Mouse (Mus musculus) midbrain, embryonic 16.5 days (tissue): Measurements from ENCODE around the gene Maz. TPM values are rescaled to one million over a fixed set of nuclear protein-coding genes. Genes with fewer than 3 reads are reported as not detected.
A peak's percentile ranks its signal among the peaks of the same experiment; 100 is the strongest.

ENCODE experiments used
- ATAC-seq: fragments of 200-750 bp; cut with Nextera tagmentation; 2 replicates; pipeline ENCODE4 v1.8.0; 2017; ENCODE audit warnings: moderate TSS enrichment
- H3K27ac ChIP-seq: fragments of 300-500 bp; sonication (generic); 2 replicates; pipeline ENCODE4 v1.5.1; 2014; ENCODE audit warnings: mild to moderate bottlenecking, low read length, mixed read lengths
- H3K27me3 ChIP-seq: fragments of 300-500 bp; sonication (generic); 2 replicates; pipeline ENCODE4 v1.6.1; 2014; ENCODE audit warnings: low read depth, low read length, mixed read lengths; ENCODE audit not compliant: control insufficient read depth, insufficient read depth
- H3K36me3 ChIP-seq: fragments of 300-500 bp; sonication (generic); 2 replicates; pipeline ENCODE4 v1.6.1; 2014; ENCODE audit warnings: mild to moderate bottlenecking, low read length, moderate library complexity, mixed read lengths; ENCODE audit not compliant: control insufficient read depth, insufficient read depth
- H3K4me1 ChIP-seq: fragments of 300-500 bp; sonication (generic); 2 replicates; pipeline ENCODE4 v1.6.1; 2014; ENCODE audit warnings: mild to moderate bottlenecking, low read length, mixed read lengths; ENCODE audit not compliant: control insufficient read depth, insufficient read depth
- H3K4me2 ChIP-seq: fragments of 300-500 bp; sonication (generic); 2 replicates; pipeline ENCODE4 v1.6.1; 2014; ENCODE audit warnings: mild to moderate bottlenecking, low read length, mixed read lengths
- H3K4me3 ChIP-seq: fragments of 300-500 bp; sonication (generic); 2 replicates; pipeline ENCODE4 v1.5.1; 2014; ENCODE audit warnings: low read depth, mild to moderate bottlenecking, low read length, moderate library complexity, mixed read lengths
- H3K9ac ChIP-seq: fragments of 300-500 bp; sonication (generic); 2 replicates; pipeline ENCODE4 v1.6.1; 2014; ENCODE audit warnings: low read depth, low read length, mixed read lengths
- H3K9me3 ChIP-seq: fragments of 300-500 bp; sonication (generic); replicated peaks from 2 replicates; pipeline ENCODE4 v1.6.1; 2014; ENCODE audit warnings: mild to moderate bottlenecking, low read length, mixed read lengths; ENCODE audit not compliant: control insufficient read depth, poor library complexity, severe bottlenecking
- WGBS: fragments of 180-500 bp; shearing (Covaris S2); extraction: QIAGEN DNeasy Blood & Tissue Kit; methylation state at CpG from one replicate; pipeline ENCODE4 v1.1.7; 2014; 5-methylcytosine and 5-hydroxymethylcytosine counted together
- microRNA-seq: library from miRNA; unstranded; fragments of <30 nt; microRNA quantifications from one replicate; pipeline ENCODE4, GENCODE M21; 2017
- polyA plus RNA-seq: library from polyadenylated mRNA; unstranded; fragments of >200 nt; fragmentation: Nextera tagmentation; extraction: Ambion mirVana; gene quantifications from 2 replicates; pipeline ENCODE4 v1.2.1, GENCODE M21; 2015

Gene Maz
- polyA plus RNA-seq, 1 experiment from 2014 or later, result 46.7 TPM

DNA sequence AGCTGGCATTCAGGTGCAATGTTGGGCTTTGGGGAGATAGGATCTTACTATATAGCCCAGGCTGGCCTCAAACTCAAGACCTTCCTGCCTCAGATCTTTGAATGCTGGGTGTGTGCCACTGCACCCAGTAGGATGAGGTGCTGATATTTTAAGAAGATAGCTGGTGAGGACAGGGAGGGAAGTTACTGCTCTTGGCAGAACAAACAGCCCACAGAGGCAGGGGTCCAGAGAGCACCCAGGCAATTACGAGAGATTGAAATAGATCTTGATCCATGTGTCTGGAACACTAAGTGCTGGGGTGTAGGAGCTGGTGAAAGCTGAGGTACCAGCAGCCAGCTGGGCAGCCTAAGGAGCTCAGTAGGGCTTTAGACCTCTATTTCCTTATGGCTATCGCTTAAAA, 45.2 kb downstream of the Maz start:
- H3K9ac ChIP-seq, result no peak overlapping the region
- H3K9me3 ChIP-seq, result no peaks in the 10 kb centered on the region
- no peak overlapping the region for H3K27ac ChIP-seq
- peaks cover 14% of the 10 kb centered on the region for H3K36me3 ChIP-seq
- peaks cover 7% of the 10 kb centered on the region for H3K4me1 ChIP-seq
- no peaks in the 10 kb centered on the region for H3K27me3 ChIP-seq
- H3K4me2 ChIP-seq, result no peak overlapping the region
- no peak for ATAC-seq
- no peak overlapping the region for H3K4me3 ChIP-seq
- 87% methylated on average over 2 of the region's 2 CpGs for WGBS

DNA sequence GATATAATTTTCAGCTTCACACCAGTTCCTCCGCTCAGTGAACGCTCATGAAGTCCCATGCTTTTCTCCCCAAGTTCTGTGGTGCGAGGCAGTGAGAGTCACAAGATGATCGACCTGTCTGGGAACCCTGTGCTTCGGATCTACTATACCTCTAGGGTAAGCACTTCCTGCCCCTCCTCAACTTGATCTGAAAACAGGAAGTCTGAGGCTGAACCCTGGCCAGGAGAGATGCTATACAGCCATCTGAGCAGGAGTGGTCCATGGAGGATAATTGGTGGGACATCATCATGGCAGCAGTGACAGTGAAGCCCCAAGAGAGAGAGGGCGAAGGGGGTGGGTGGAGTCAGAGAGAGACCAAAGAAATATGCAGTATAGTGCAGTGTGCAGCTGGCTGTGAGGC, 48.0 kb downstream of the Maz start:
- H3K9ac ChIP-seq, result no peak overlapping the region
- peaks cover 14% of the 10 kb centered on the region for H3K36me3 ChIP-seq
- peaks cover 10% of the 10 kb centered on the region for H3K4me1 ChIP-seq
- H3K9me3 ChIP-seq, result no peaks in the 10 kb centered on the region
- H3K27ac ChIP-seq, result no peak overlapping the region
- ATAC-seq, result no peak
- WGBS, result 95% methylated on average over 6 of the region's 6 CpGs
- no peak overlapping the region for H3K4me3 ChIP-seq
- H3K4me2 ChIP-seq, result no peak overlapping the region
- H3K27me3 ChIP-seq, result no peaks in the 10 kb centered on the region

DNA sequence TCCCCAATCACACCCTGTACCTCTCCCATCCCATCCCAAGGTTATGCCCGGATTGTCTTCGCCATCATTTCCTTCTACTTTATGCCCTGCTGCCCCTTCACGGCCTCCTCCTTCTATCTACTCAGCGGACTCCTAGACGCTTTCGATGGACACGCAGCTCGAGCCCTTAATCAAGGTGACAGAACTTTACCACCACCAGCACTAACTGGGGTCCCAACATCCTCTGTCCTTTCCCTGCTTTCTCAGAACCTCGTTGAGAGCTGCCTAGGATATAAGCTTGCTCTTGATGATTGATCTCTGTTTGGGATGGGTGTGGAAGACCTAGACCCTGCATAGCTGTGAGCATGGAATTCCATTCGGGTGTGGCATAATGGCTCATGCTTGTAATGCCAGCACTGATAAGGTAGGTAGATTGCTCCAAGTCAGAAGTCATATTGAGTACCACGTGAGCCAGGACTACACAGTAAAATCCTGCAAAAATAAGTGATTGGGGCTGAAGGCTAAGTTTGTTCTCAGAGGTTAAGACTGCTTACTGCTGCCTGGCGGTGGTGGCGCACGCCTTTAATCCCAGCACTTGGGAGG, 49.9 kb downstream of the Maz start:
- 0 out of 2 replicates have a peak, but pooled peaks have one; percentile 0 for ATAC-seq
- peaks cover 10% of the 10 kb centered on the region for H3K4me1 ChIP-seq
- H3K9ac ChIP-seq, result peak overlapping the region; percentile 95
- H3K9me3 ChIP-seq, result no peaks in the 10 kb centered on the region
- peak overlapping the region; percentile 76 for H3K4me3 ChIP-seq
- H3K27ac ChIP-seq, result peak overlapping the region; percentile 96; the same call in 1 of the 2 replicates
- H3K36me3 ChIP-seq, result peaks cover 15% of the 10 kb centered on the region
- H3K4me2 ChIP-seq, result peak overlapping the region; percentile 83
- whole genome bisulfite sequencing, result 26% methylated on average over 14 of the region's 14 CpGs
- H3K27me3 ChIP-seq, result no peaks in the 10 kb centered on the region

DNA sequence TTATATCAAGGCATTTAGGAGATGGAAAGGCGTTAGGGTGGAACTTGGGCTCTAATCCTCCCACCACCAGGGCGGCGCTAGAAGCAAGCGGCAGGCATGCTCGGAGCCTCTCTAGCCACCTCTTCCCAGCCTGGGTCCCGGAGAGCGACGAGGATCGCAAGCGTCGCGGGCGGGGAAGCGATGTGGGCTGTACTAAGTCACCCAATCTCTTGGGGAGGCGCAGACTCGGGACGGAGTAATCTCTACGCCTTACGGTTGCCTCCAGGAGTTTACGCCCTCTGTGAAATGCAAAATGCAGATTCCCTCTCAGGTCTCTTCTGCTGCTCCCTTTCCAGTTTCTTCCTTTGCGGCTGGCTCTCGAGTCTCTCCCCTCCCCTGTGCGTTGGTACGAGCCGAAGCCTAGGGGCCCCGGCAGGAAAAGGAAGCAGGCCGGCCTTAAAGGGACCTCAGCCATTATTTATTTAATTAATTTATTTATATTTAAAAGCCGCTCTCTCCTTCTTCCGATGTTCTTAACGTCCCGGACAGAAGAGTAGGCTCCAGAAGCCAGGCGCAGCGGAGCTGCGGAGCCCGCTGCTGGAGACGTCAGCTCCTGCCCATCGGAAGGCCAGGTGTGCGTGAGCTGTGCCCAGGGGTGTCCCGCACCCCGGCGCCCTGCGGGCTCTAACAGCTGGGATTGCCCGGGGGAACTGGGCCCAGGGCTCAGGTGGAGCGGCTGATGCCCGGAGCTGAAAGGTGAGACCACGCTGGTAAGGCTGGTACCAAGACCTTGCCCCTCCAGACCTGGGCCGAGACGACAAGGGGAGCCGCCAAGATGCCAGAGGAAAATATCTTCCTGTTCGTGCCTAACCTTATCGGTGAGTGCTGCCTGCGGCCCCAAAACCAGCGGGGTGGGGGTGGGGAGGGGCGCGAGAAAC, 50.6 kb downstream of the Maz start, which contains the start of gene Cdiptos:
Gene Cdiptos, minus strand, starts transcription at position 149 of the 917 bp plus-strand sequence.
- Histone ChIP-seq H3K4me2 (peak within 1 kb of the TSS; percentile 83), H3K27me3 (no peaks in the 10 kb centered on the region), H3K4me3 (peak within 1 kb of the TSS; percentile 76), H3K4me1 (peaks cover 10% of the 10 kb centered on the region), H3K9ac (peak within 1 kb of the TSS; percentile 95), H3K27ac (peak within 1 kb of the TSS; percentile 96), H3K9me3 (no peaks in the 10 kb centered on the region), H3K36me3 (peaks cover 21% of the 10 kb centered on the region)
- peak; percentile 96 for ATAC-seq
- WGBS, result 0% methylated on average over 55 of the region's 55 CpGs

DNA sequence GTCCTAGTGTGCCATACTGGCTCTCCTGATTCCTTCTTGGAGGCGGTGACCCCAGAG, 51.1 kb downstream of the Maz start, which contains the start of gene Cdipt:
Gene Cdipt, plus strand, starts transcription at position 22 of the 57 bp plus-strand sequence.
- Histone ChIP-seq H3K36me3 (peaks cover 22% of the 10 kb centered on the region), H3K27ac (peak within 1 kb of the TSS; percentile 96), H3K4me2 (peak within 1 kb of the TSS; percentile 83), H3K4me3 (peak within 1 kb of the TSS; percentile 76), H3K4me1 (peaks cover 10% of the 10 kb centered on the region), H3K27me3 (no peaks in the 10 kb centered on the region), H3K9ac (peak within 1 kb of the TSS; percentile 95), H3K9me3 (no peaks in the 10 kb centered on the region)
- WGBS, result 5% methylated on average over 1 of the region's 1 CpGs
- ATAC-seq, result no peak

DNA sequence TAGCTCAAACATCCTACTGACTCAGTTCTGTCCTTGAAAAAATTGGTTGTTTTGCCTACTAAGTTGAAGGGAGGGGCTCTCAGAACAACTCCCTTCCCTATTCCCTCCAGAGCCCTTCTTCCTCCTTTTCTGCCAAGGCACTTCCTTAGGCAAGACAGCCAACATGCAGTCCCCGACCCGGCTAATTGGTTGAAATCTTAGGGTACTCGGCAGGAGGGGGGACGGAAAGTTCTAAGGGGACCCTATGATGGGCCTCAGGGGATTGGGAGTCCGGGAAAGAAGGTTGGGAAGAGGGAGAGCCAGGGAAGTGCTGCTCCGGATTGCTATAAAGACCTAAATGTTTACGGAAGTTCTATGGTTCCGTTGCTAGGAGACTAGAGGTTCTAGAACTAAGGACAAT, 51.3 kb downstream of the Maz start:
- peaks cover 24% of the 10 kb centered on the region for H3K36me3 ChIP-seq
- no peak; the same call in 1 of the 2 replicates for ATAC-seq
- WGBS, result 15% methylated on average over 8 of the region's 8 CpGs
- H3K4me1 ChIP-seq, result peaks cover 10% of the 10 kb centered on the region
- no peaks in the 10 kb centered on the region for H3K27me3 ChIP-seq
- no peaks in the 10 kb centered on the region for H3K9me3 ChIP-seq
- peak overlapping the region; percentile 23; the same call in 1 of the 2 replicates for H3K27ac ChIP-seq
- H3K9ac ChIP-seq, result no peak overlapping the region
- peak overlapping the region; percentile 76; the same call in 1 of the 2 replicates for H3K4me3 ChIP-seq
- peak overlapping the region; percentile 37 for H3K4me2 ChIP-seq

Small RNA genes lying within 50 kb of the gene (microRNA-seq; reads per million reads assigned to microRNA genes)
- gene Gm44343, result not detected

Other genes starting within 250 kb of the Maz start
- gene Tbx6, start 245.6 kb downstream of the Maz start, polyA plus RNA-seq, result 0.51 and 0.64 TPM in 2 replicates
- gene Ppp4c, start 234.5 kb downstream of the Maz start, polyA plus RNA-seq, result 155 and 182 TPM in 2 replicates
- gene Fam57b, start 229.4 kb downstream of the Maz start, polyA plus RNA-seq, result 55.0 and 61.1 TPM in 2 replicates
- not detected in 2 replicates for gene 4930451I11Rik, start 195.4 kb downstream of the Maz start, polyA plus RNA-seq
- 24.2 and 35.8 TPM in 2 replicates for gene Doc2a, start 179.6 kb downstream of the Maz start, polyA plus RNA-seq
- 19.8 and 20.0 TPM in 2 replicates for gene Hirip3, start 165.1 kb downstream of the Maz start, polyA plus RNA-seq
- gene Ino80e, start 164.7 kb downstream of the Maz start, polyA plus RNA-seq, result 94.6 and 98.3 TPM in 2 replicates
- 64.8 and 66.7 TPM in 2 replicates for gene Taok2, start 142.3 kb downstream of the Maz start, polyA plus RNA-seq
- gene Tmem219, start 104.1 kb downstream of the Maz start, polyA plus RNA-seq, result 33.2 and 34.0 TPM in 2 replicates
- gene Kctd13, start 98.2 kb downstream of the Maz start, polyA plus RNA-seq, result 135 and 140 TPM in 2 replicates
- 10.4 TPM in 2 replicates for gene Asphd1, start 77.5 kb downstream of the Maz start, polyA plus RNA-seq
- 44.6 and 50.2 TPM in 2 replicates for gene Sez6l2, start 76.5 kb downstream of the Maz start, polyA plus RNA-seq
- 132 and 141 TPM in 2 replicates for gene Cdipt, start 51.1 kb downstream of the Maz start, polyA plus RNA-seq
- gene Cdiptos, start 50.9 kb downstream of the Maz start, polyA plus RNA-seq, result 0.69 and 0.96 TPM in 2 replicates
- gene Mvp, start 12.4 kb downstream of the Maz start, polyA plus RNA-seq, result 2.9 and 3.2 TPM in 2 replicates
- gene Pagr1b, start 10.6 kb downstream of the Maz start, polyA plus RNA-seq, result 0.50 TPM in 1 of 2 replicates, not detected in the other
- gene Pagr1a, start 9.7 kb downstream of the Maz start, polyA plus RNA-seq, result 33.8 and 62.5 TPM in 2 replicates
- 30.9 and 61.5 TPM in 2 replicates for gene Gm42742, start 5.9 kb downstream of the Maz start, polyA plus RNA-seq
- 40.9 and 63.3 TPM in 2 replicates for gene Prrt2, start 5.8 kb downstream of the Maz start, polyA plus RNA-seq
- gene Kif22, start 15.4 kb upstream of the Maz start, polyA plus RNA-seq, result 16.6 and 17.6 TPM in 2 replicates
- not detected in 2 replicates for gene Zg16, start 60.3 kb upstream of the Maz start, polyA plus RNA-seq
- gene AI467606, start 64.3 kb upstream of the Maz start, polyA plus RNA-seq, result 1.7 and 2.5 TPM in 2 replicates
- 0.68 and 0.77 TPM in 2 replicates for gene Qprt, start 95.2 kb upstream of the Maz start, polyA plus RNA-seq
- gene Spn, start 110.8 kb upstream of the Maz start, polyA plus RNA-seq, result 0.05 TPM in 1 of 2 replicates, not detected in the other
- 76.1 and 85.7 TPM in 2 replicates for gene Cd2bp2, start 169.0 kb upstream of the Maz start, polyA plus RNA-seq
- 30.7 and 31.2 TPM in 2 replicates for gene Tbc1d10b, start 181.4 kb upstream of the Maz start, polyA plus RNA-seq
- gene Mylpf, start 181.9 kb upstream of the Maz start, polyA plus RNA-seq, result 2.8 and 4.8 TPM in 2 replicates
- gene Zfp553, start 206.0 kb upstream of the Maz start, polyA plus RNA-seq, result 48.7 and 54.9 TPM in 2 replicates
- 14.3 and 15.5 TPM in 2 replicates for gene Sept1, start 206.1 kb upstream of the Maz start, polyA plus RNA-seq
- 64.5 and 70.4 TPM in 2 replicates for gene Zfp771, start 217.2 kb upstream of the Maz start, polyA plus RNA-seq
- 112 and 120 TPM in 2 replicates for gene Dctpp1, start 233.7 kb upstream of the Maz start, polyA plus RNA-seq
- 59.4 and 59.7 TPM in 2 replicates for gene Sephs2, start 247.0 kb upstream of the Maz start, polyA plus RNA-seq